Mouse (Mus musculus) mesoderm, embryonic 11.5 days (tissue): ENCODE measurements around the gene Prtg.

Source experiments
- DNase-seq: peaks from one replicate; pipeline ENCODE4 v3.0.0-alpha.2; 2012; ENCODE audit warnings: low read depth, low spot score

Prtg gene

DNA sequence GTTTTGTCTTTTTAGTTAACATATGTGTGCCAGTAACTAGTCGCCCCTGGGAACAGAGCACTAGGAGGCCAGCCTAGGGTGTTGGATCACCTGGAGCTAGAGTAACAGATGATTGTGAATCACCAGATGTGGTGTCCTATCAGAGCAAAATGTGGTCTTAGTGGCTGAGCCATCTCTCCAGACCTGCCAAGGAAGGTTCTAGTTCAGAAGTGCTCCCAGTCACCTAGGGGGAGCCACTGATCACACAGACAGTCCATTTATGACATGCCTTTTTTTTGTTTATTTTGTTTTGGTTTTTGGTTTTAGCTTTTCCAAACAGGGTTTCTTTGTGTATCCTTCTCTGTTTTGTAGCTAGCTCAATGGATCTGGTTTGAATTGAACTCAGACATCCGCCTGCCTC, 104.7 kb downstream of the Prtg start:
- DNase-seq: no peak

- DNase-seq: no peak
These were observed 106.9 kb downstream of the Prtg start for GRCm38 (mm10) chr9:72913551-72913950.

- no peak for DNase-seq
These were observed 109.1 kb downstream of the Prtg start for GRCm38 (mm10) chr9:72915728-72916127.

- no peak for DNase-seq
These were observed 116.4 kb downstream of the Prtg start for GRCm38 (mm10) chr9:72923068-72923467.

GRCm38 (mm10) chr9:72925021-72925934, 118.6 kb downstream of the Prtg start, which contains the start of gene Pygo1:
Gene Pygo1 (plus strand): TSS chr9:72925645.
- DNase-seq: peak; percentile 68

DNA sequence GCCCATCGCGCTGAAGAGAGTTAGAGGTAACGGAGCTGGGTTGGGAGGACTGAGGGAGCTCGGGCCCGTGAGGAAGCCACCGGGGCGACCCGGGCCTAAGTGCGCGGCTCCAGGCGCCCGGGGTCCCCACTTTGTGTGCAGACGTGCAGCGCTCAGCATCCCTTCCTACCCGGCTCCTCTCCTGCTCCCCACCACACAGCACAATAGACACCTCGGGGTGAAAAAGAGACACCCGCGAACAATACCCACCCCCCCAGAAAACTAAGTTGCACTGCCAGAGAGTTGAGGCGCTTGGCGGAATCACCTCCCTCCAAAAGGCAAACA, 119.2 kb downstream of the Prtg start:
- no peak for DNase-seq

GRCm38 (mm10) chr9:72931166-72931790, 124.6 kb downstream of the Prtg start:
- no peak for DNase-seq

GRCm38 (mm10) chr9:72935309-72935708, 128.6 kb downstream of the Prtg start:
- no peak for DNase-seq

DNA sequence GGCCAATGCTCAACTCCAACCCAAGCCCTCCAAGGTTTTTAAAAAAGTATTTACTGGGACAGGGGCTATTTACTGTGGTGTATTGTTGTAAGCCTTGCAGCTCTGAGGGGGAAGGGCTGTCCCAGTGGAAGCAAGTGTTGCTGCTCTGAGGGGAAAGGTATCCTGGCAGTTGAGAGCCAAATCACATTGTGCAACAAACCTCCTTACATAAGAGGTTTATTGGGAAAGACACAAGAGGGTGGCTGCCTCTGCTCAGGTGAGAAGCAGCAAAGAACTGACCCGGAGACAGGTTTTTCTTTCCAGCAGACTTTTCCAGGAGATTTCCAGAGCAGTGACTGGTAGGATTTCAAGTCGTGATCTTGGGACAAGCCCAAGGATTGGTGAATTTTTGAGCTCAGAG, 129.6 kb downstream of the Prtg start:
- no peak for DNase-seq

GRCm38 (mm10) chr9:72943424-72943823, 136.8 kb downstream of the Prtg start:
- no peak for DNase-seq

GRCm38 (mm10) chr9:72944286-72944685, 137.6 kb downstream of the Prtg start:
- DNase-seq: no peak

DNA sequence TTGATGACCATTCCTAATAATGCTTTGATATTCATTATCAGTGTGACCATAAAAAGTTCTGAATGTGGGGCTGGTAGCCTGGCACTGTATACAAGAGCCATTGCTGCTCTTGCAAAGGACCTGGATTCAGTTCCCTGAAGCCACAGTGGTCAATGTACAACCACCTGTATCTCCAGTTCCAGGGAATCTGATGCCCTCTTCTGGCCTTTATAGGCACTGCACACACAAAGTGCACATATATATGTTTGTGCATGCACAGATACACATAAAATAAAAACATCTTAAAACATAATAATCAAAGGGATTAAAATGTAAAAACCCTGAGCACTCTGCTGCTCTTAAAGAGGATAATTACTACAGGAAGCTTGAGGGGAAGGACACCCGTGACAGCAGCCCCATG, 140.3 kb downstream of the Prtg start:
- no peak for DNase-seq

DNA sequence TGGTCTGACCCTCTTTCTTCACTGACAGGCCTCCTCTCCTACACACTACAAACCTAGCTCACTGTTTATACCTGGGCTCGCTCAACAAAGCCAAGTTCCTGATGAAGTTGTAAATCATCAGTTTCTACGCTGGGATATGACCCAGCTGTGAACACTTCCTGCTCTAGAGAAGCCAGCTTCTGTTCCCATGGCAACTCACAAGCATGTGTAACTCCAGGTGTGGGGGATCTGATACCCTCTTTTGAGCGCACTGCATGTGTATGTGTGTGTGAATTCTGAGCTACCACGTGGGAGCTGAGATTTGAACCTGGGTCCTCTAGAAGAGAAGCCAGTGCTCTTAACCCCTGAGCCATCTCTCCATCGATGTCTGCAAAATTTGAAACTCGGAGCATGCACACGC, 142.9 kb downstream of the Prtg start:
- peak; percentile 60 for DNase-seq

- DNase-seq: peak; percentile 41
These were observed 148.1 kb downstream of the Prtg start for GRCm38 (mm10) chr9:72954746-72955145.

DNA sequence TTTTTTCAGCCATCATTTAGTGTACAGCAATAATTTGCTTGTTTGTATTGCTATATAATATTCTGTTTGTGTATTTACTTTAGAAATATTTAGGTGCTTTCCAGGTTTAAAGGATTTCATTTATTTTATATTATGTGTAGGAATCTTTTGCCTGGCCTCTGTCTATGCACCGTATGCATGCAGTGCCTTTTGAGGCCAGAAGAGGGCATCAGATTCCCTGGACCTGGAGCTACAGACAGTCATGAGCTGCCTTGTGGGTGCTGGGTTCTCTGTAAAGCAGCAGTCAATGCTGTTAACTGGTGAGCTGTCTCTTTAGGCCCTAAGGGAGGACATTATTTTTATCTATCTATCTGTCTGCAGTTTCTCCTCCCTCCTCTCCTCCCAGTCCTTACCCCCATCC, 148.9 kb downstream of the Prtg start:
- peak; percentile 68 for DNase-seq

- DNase-seq: peak; percentile 90
These were observed 152.1 kb downstream of the Prtg start, which contains the start of the genes Dyx1c1 and Gm44503 for GRCm38 (mm10) chr9:72958521-72959450. Gene Dyx1c1 (plus strand): TSS chr9:72958785. Gene Gm44503 (plus strand): TSS chr9:72958852.

GRCm38 (mm10) chr9:72961346-72961745, 154.7 kb downstream of the Prtg start:
- DNase-seq: no peak

- no peak for DNase-seq
These were observed 155.3 kb downstream of the Prtg start for GRCm38 (mm10) chr9:72961959-72962358.
